Mouse (Mus musculus): ENCODE measurements around the gene Smap2. TPM values are rescaled to one million over a fixed set of nuclear protein-coding genes. Genes with fewer than 3 reads are reported as not detected.

Smap2 gene
- polyA plus RNA-seq, 1 experiment, result not detected

GRCm38 (mm10) chr4:121025681-121026080 lies 8.6 kb upstream of the Smap2 start:
- Histone ChIP-seq H3K4me3 (ENCODE audit: insufficient read depth, low read depth, low read length) (no peak overlapping the region), H3K4me1 (ENCODE audit: control insufficient read depth, insufficient read depth, low read length) (peaks cover 7% of the 10 kb centered on the region), H3K27ac (ENCODE audit: insufficient read depth, low read depth, low read length) (no peak overlapping the region)
- TF ChIP-seq CTCF (IDR thresholded peaks at IDR 0.05; ENCODE audit: insufficient read depth, low read depth, low read length) (no peak), POLR2A (IDR thresholded peaks at IDR 0.05; ENCODE audit: insufficient read depth, low read depth, low read length) (no peak)
- 41% methylated on average over 2 of the region's 2 CpGs for WGBS

- H3K4me3 ChIP-seq (ENCODE audit: insufficient read depth, low read depth, low read length), result no peak overlapping the region
- H3K27ac ChIP-seq (ENCODE audit: insufficient read depth, low read depth, low read length), result no peak overlapping the region
- 83% methylated on average over 2 of the region's 2 CpGs for WGBS
- no peak for TF ChIP-seq CTCF (IDR thresholded peaks at IDR 0.05; ENCODE audit: insufficient read depth, low read depth, low read length)
- TF ChIP-seq POLR2A (IDR thresholded peaks at IDR 0.05; ENCODE audit: insufficient read depth, low read depth, low read length), result no peak
- H3K4me1 ChIP-seq (ENCODE audit: control insufficient read depth, insufficient read depth, low read length), result peaks cover 12% of the 10 kb centered on the region
These were observed 6.9 kb upstream of the Smap2 start for GRCm38 (mm10) chr4:121023941-121024340.

GRCm38 (mm10) chr4:121023464-121023863 lies 6.4 kb upstream of the Smap2 start:
- TF ChIP-seq CTCF (IDR thresholded peaks at IDR 0.05; ENCODE audit: insufficient read depth, low read depth, low read length) (no peak), POLR2A (IDR thresholded peaks at IDR 0.05; ENCODE audit: insufficient read depth, low read depth, low read length) (no peak)

GRCm38 (mm10) chr4:121021911-121022310 lies 4.9 kb upstream of the Smap2 start:
- H3K27ac ChIP-seq (ENCODE audit: insufficient read depth, low read depth, low read length), result no peak overlapping the region
- H3K4me1 ChIP-seq (ENCODE audit: control insufficient read depth, insufficient read depth, low read length), result peaks cover 13% of the 10 kb centered on the region
- no peak overlapping the region for H3K4me3 ChIP-seq (ENCODE audit: insufficient read depth, low read depth, low read length)
- TF ChIP-seq POLR2A (IDR thresholded peaks at IDR 0.05; ENCODE audit: insufficient read depth, low read depth, low read length) (no peak), CTCF (IDR thresholded peaks at IDR 0.05; ENCODE audit: insufficient read depth, low read depth, low read length) (no peak)

More at GRCm38 (mm10) chr4:121023464-121023863, 6.4 kb upstream of the Smap2 start:
- no peak overlapping the region for H3K4me3 ChIP-seq (ENCODE audit: insufficient read depth, low read depth, low read length)
- WGBS, result 87% methylated on average over 7 of the region's 7 CpGs
- H3K4me1 ChIP-seq (ENCODE audit: control insufficient read depth, insufficient read depth, low read length), result peaks cover 13% of the 10 kb centered on the region
- H3K27ac ChIP-seq (ENCODE audit: insufficient read depth, low read depth, low read length), result no peak overlapping the region

- Histone ChIP-seq H3K4me1 (ENCODE audit: control insufficient read depth, insufficient read depth, low read length) (peaks cover 13% of the 10 kb centered on the region), H3K4me3 (ENCODE audit: insufficient read depth, low read depth, low read length) (no peak overlapping the region), H3K27ac (ENCODE audit: insufficient read depth, low read depth, low read length) (peak overlapping the region; percentile 34)
- no peak for TF ChIP-seq POLR2A (IDR thresholded peaks at IDR 0.05; ENCODE audit: insufficient read depth, low read depth, low read length)
- TF ChIP-seq CTCF (IDR thresholded peaks at IDR 0.05; ENCODE audit: insufficient read depth, low read depth, low read length), result no peak
- WGBS, result 22% methylated on average over 10 of the region's 10 CpGs
These were observed 3.2 kb upstream of the Smap2 start for GRCm38 (mm10) chr4:121020040-121020790.

- no peak for TF ChIP-seq POLR2A (IDR thresholded peaks at IDR 0.05; ENCODE audit: insufficient read depth, low read depth, low read length)
- no peak for TF ChIP-seq CTCF (IDR thresholded peaks at IDR 0.05; ENCODE audit: insufficient read depth, low read depth, low read length)
- no peak overlapping the region for H3K27ac ChIP-seq (ENCODE audit: insufficient read depth, low read depth, low read length)
- H3K4me3 ChIP-seq (ENCODE audit: insufficient read depth, low read depth, low read length), result no peak overlapping the region
- H3K4me1 ChIP-seq (ENCODE audit: control insufficient read depth, insufficient read depth, low read length), result peaks cover 13% of the 10 kb centered on the region
- WGBS, result 85% methylated on average over 3 of the region's 3 CpGs
These were observed 1.2 kb upstream of the Smap2 start for GRCm38 (mm10) chr4:121018250-121018649.

GRCm38 (mm10) chr4:121016021-121016898 lies 787 bp downstream of the Smap2 start:
- H3K27ac ChIP-seq (ENCODE audit: insufficient read depth, low read depth, low read length), result peak overlapping the region; percentile 41
- TF ChIP-seq POLR2A (IDR thresholded peaks at IDR 0.05; ENCODE audit: insufficient read depth, low read depth, low read length), result no peak
- no peak for TF ChIP-seq CTCF (IDR thresholded peaks at IDR 0.05; ENCODE audit: insufficient read depth, low read depth, low read length)
- peak overlapping the region; percentile 82 for H3K4me3 ChIP-seq (ENCODE audit: insufficient read depth, low read depth, low read length)
- peaks cover 9% of the 10 kb centered on the region for H3K4me1 ChIP-seq (ENCODE audit: control insufficient read depth, insufficient read depth, low read length)
- WGBS, result 2% methylated on average over 40 of the region's 40 CpGs

- no peak for TF ChIP-seq CTCF (IDR thresholded peaks at IDR 0.05; ENCODE audit: insufficient read depth, low read depth, low read length)
- no peak for TF ChIP-seq POLR2A (IDR thresholded peaks at IDR 0.05; ENCODE audit: insufficient read depth, low read depth, low read length)
- H3K27ac ChIP-seq (ENCODE audit: insufficient read depth, low read depth, low read length), result no peak overlapping the region
- H3K4me1 ChIP-seq (ENCODE audit: control insufficient read depth, insufficient read depth, low read length), result peaks cover 5% of the 10 kb centered on the region
- WGBS, result 35% methylated on average over 7 of the region's 7 CpGs
- H3K4me3 ChIP-seq (ENCODE audit: insufficient read depth, low read depth, low read length), result no peak overlapping the region
These were observed 1.8 kb downstream of the Smap2 start for GRCm38 (mm10) chr4:121015268-121015659.
